ENCODE assay signal across 20 mouse cellular contexts in genomic region chr10:69902024-69902423, GRCm38 (mm10).
"Had no signal": no experiment of that assay in that cellular context is flagged by ENCODE, and none has a peak within 500 bp of the region (broad histone marks: within the 10 kb centered on the region; RNA-seq: fewer than 3 reads in every experiment).

No protein-coding gene starts in this region.

- H3K4me1 ChIP-seq: midbrain, embryonic 10.5 days; midbrain, embryonic 12.5 days; neural tube, embryonic 13.5 days; neural tube, embryonic 15.5 days had no signal

- ATAC-seq: midbrain, embryonic 16.5 days had no signal

- H3K27ac ChIP-seq: liver, embryonic 14.5 days; midbrain, embryonic 10.5 days; midbrain, embryonic 12.5 days; neural tube, embryonic 13.5 days; neural tube, embryonic 15.5 days had no signal

- H3K9me3 ChIP-seq: midbrain, embryonic 10.5 days; midbrain, embryonic 12.5 days; neural tube, embryonic 13.5 days; neural tube, embryonic 15.5 days had no signal

- DNase-seq: lung, adult 18-20 months; lung, embryonic 14.5 days; lung, postnatal 10 days; lung, postnatal 4 days; midbrain, embryonic 14.5 days; retina, postnatal 1 day; right cerebral cortex, adult 18-20 months; right cerebral cortex, postnatal 25 days; right cerebral cortex, postnatal 4 days; spleen, adult 18-20 months; thymus, adult 18-20 months; thymus, postnatal 14 days; thymus, postnatal 36 days had no signal

- H3K4me2 ChIP-seq: lung, embryonic 14.5 days; midbrain, embryonic 12.5 days; neural tube, embryonic 13.5 days; neural tube, embryonic 15.5 days had no signal

- H3K27me3 ChIP-seq: midbrain, embryonic 12.5 days; neural tube, embryonic 13.5 days; neural tube, embryonic 15.5 days had no signal

- H3K9ac ChIP-seq: liver, embryonic 14.5 days; lung, embryonic 14.5 days; midbrain, embryonic 12.5 days; neural tube, embryonic 13.5 days; neural tube, embryonic 15.5 days had no signal

- H3K4me3 ChIP-seq: midbrain, embryonic 10.5 days; midbrain, embryonic 12.5 days; myocyte; neural tube, embryonic 13.5 days; neural tube, embryonic 15.5 days had no signal
